Mouse (Mus musculus): ENCODE measurements around the gene Spata31d1c. TPM values are rescaled to one million over a fixed set of nuclear protein-coding genes. Genes with fewer than 3 reads are reported as not detected.

Spata31d1c gene
- not detected in 2 replicates for polyA plus RNA-seq (2012; rRNA removed)

DNA sequence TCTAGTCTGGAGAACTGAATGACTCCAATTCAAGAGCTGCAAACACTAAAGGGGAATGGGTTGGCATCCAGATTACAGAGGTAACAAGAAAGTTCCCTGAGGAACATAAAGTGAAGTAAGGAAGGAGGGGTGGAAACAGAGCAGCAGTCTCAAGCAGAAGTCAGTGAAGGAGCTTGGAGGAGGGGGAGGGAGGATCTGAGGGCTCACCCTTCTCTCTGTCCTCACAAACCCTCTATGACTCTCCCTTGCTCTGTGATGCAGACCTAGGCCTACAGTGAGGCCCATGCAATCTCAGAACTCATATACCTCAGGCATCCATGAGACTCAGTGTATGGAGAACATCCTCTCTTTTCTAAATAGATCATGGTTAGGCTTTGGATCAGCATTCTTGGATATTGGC, at the start of gene Spata31d1c:
Gene Spata31d1c (plus strand): TSS at position 301 of the 400 bp plus-strand sequence.
- H3K4me3 ChIP-seq (replicated peaks; ENCODE audit: extremely low read depth, low read depth, low read length), result no peak within 1 kb of the TSS
- no peak for DNase-seq
- no peak for TF ChIP-seq CTCF (IDR thresholded peaks at IDR 0.05; ENCODE audit: insufficient read depth, low read length)
- TF ChIP-seq POLR2A (IDR thresholded peaks at IDR 0.05; ENCODE audit: borderline replicate concordance, extremely low read depth, low read depth, low read length), result no peak
- H3K4me1 ChIP-seq (ENCODE audit: control insufficient read depth, insufficient read depth, low read length), result no peaks in the 10 kb centered on the region

DNA sequence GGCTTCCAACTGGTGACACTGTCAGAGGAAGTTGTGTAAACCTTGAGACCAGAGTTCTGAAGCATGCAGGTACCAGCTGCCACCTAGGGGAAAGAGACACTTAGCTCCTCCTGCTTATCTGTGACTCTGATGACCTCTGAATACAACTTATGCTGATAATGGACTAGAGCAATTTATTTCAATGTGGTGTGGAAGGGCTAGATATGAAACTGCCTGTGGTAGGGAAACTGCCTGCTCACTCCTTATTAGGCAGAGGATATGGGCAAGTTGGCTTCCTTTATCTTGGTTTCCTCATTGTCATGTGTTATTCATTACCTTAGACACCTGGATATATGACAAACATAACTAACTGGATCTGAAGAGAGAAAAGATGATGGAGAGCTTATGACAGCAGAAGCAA, 44.0 kb upstream of the Spata31d1c start:
- Histone ChIP-seq H3K4me1 (ENCODE audit: control insufficient read depth, insufficient read depth, low read length) (no peaks in the 10 kb centered on the region), H3K4me3 (replicated peaks; ENCODE audit: extremely low read depth, low read depth, low read length) (no peak overlapping the region)
- no peak for TF ChIP-seq POLR2A (IDR thresholded peaks at IDR 0.05; ENCODE audit: borderline replicate concordance, extremely low read depth, low read depth, low read length)
- no peak for TF ChIP-seq CTCF (IDR thresholded peaks at IDR 0.05; ENCODE audit: insufficient read depth, low read length)
- no peak for DNase-seq

DNA sequence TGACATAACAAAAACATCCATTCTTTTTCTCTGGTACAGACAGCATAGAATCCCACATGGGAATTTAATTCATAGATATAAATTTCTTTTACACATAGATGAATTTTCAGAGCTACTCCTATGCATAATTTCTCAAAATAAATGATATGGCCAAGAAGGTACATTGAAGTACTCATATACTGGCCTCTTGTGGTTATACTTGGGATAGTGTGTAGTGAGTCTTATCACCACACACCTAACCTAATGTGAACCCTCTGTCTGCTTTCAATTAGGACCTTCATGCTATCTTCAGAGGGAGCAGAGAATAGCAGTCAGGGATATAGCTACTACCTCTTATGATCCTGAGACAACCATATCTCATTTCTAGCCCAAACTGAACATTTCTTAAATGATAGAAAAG, 27.4 kb upstream of the Spata31d1c start:
- DNase-seq, result no peak
- TF ChIP-seq CTCF (IDR thresholded peaks at IDR 0.05; ENCODE audit: insufficient read depth, low read length), result no peak
- no peak for TF ChIP-seq POLR2A (IDR thresholded peaks at IDR 0.05; ENCODE audit: borderline replicate concordance, extremely low read depth, low read depth, low read length)
- H3K4me3 ChIP-seq (replicated peaks; ENCODE audit: extremely low read depth, low read depth, low read length), result no peak overlapping the region
- H3K4me1 ChIP-seq (ENCODE audit: control insufficient read depth, insufficient read depth, low read length), result no peaks in the 10 kb centered on the region

DNA sequence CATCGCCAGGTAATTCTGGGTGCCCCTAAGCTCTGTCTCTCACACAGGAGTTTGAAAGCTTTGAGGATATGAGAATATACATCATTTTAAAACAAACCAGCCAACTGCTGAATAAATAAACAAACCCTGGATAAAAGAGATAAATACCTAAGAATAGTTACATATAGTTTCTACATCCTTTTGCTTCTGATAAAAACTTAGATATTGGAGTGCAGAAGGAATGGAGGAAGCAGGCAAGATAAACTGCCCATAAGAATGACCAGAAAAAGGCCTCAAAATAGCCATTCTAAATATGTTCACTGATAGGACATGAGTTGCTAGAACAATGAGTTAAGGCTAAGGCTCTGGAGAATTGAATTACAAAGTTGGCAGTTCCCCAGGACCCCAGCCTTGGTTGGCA, 26.1 kb upstream of the Spata31d1c start:
- no peak for DNase-seq
- no peak overlapping the region for H3K4me3 ChIP-seq (replicated peaks; ENCODE audit: extremely low read depth, low read depth, low read length)
- no peaks in the 10 kb centered on the region for H3K4me1 ChIP-seq (ENCODE audit: control insufficient read depth, insufficient read depth, low read length)
- 73% methylated on average over 1 of the region's 1 CpGs for WGBS
- TF ChIP-seq POLR2A (IDR thresholded peaks at IDR 0.05; ENCODE audit: borderline replicate concordance, extremely low read depth, low read depth, low read length), result no peak
- no peak for TF ChIP-seq CTCF (IDR thresholded peaks at IDR 0.05; ENCODE audit: insufficient read depth, low read length)

DNA sequence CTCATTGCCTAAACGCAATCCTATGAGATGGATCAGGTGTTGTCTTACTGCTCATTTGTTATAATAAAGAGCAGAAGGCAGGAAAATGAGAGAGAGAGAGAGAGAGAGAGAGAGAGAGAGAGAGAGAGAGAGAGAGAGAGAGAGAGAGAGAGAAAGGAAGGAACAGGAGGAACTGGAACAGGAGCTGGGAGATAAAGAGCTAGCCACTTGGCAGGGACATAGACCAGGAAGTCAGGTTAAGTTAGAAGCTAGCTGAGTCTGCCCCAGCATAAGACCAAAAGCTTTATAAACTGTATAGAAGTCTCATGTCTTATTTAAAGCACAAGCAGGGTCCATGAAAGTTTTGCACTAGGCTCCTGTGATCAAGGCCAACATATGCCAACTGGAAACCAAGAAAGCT, 24.9 kb upstream of the Spata31d1c start:
- no peak for TF ChIP-seq CTCF (IDR thresholded peaks at IDR 0.05; ENCODE audit: insufficient read depth, low read length)
- TF ChIP-seq POLR2A (IDR thresholded peaks at IDR 0.05; ENCODE audit: borderline replicate concordance, extremely low read depth, low read depth, low read length), result no peak
- 66% methylated on average over 1 of the region's 1 CpGs for WGBS
- DNase-seq, result no peak
- Histone ChIP-seq H3K4me1 (ENCODE audit: control insufficient read depth, insufficient read depth, low read length) (no peaks in the 10 kb centered on the region), H3K4me3 (replicated peaks; ENCODE audit: extremely low read depth, low read depth, low read length) (no peak overlapping the region)

DNA sequence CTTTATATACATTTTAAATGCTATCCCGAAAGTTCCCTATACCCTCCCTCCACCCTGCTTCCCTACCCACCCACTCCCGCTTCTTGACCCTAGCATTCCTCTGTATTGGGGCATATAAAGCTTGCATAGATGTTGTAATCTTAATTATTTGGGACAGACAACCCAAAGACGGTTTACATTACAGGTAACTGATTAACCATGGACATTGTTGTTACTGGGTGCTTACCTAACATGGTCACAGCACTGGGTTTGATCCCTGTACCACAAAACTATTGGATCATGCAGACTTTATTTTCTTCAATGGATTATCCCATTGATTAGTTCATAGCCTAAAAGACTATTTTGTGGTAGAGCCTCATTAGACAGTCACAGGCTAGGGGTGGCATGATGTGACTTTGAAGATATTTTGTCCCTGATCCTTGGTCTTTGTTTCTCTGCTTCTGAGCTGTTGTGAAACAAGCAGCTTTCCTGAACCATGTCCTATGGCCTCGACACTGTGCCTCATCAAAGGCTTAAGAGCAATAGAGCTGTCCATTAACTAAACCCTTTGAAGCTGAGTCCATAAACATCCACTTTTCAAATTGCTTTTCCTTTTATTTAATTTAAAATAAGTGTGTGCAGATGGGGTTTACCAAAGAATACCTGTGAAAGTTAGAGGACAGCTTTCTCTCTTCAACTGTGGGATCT, 21.7 kb upstream of the Spata31d1c start:
- no peak for TF ChIP-seq CTCF (IDR thresholded peaks at IDR 0.05; ENCODE audit: insufficient read depth, low read length)
- TF ChIP-seq POLR2A (IDR thresholded peaks at IDR 0.05; ENCODE audit: borderline replicate concordance, extremely low read depth, low read depth, low read length), result no peak
- Histone ChIP-seq H3K4me1 (ENCODE audit: control insufficient read depth, insufficient read depth, low read length) (no peaks in the 10 kb centered on the region), H3K4me3 (replicated peaks; ENCODE audit: extremely low read depth, low read depth, low read length) (no peak overlapping the region)
- WGBS, result 64% methylated on average over 4 of the region's 4 CpGs
- no peak for DNase-seq

DNA sequence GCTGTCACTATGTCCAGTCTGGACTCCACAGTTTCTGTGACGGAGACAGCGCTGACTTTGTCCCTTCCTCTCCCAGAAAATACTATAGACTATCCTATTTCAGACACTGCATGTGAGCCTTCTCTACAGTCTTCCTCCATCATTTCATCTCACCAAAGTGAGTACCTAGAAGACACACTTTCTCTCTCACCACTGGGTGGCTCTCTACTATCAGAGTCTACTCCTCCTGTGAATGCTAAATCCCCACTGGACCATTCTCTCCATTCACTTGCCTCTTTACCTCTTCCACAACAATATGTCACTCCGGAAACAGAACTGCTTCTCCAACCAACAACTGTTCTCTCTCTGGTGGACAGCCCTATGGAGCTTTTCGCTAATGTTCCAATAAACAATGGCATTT, 2.2 kb downstream of the Spata31d1c start:
- 59% methylated on average over 4 of the region's 4 CpGs for WGBS
- Histone ChIP-seq H3K4me1 (ENCODE audit: control insufficient read depth, insufficient read depth, low read length) (no peaks in the 10 kb centered on the region), H3K4me3 (replicated peaks; ENCODE audit: extremely low read depth, low read depth, low read length) (no peak overlapping the region)
- DNase-seq, result no peak
- TF ChIP-seq CTCF (IDR thresholded peaks at IDR 0.05; ENCODE audit: insufficient read depth, low read length), result no peak
- no peak for TF ChIP-seq POLR2A (IDR thresholded peaks at IDR 0.05; ENCODE audit: borderline replicate concordance, extremely low read depth, low read depth, low read length)

DNA sequence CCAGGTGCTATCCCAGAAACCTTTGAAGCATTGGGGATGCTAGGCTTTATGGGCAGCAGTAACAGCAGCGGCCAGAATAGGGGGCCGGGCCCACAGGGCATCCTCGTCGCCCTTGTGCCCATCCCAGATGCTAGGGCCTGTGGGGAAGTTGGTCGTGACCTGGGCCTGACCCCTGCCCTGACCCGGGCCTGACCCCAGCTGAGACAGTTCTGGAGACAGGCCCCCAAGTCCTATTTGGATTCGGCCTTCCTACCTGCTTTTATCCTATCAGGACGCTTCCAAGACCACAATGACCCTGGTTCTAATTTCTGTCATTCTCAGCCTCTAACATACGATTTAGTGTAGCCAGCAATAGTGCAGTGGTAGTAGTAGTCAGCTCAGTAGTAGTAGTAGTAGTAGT, 19.8 kb downstream of the Spata31d1c start, which contains the start of gene Prss47:
Gene Prss47 (minus strand): TSS at position 101 of the 400 bp plus-strand sequence.
- TF ChIP-seq CTCF (IDR thresholded peaks at IDR 0.05; ENCODE audit: insufficient read depth, low read length), result no peak
- no peak for TF ChIP-seq POLR2A (IDR thresholded peaks at IDR 0.05; ENCODE audit: borderline replicate concordance, extremely low read depth, low read depth, low read length)
- H3K4me1 ChIP-seq (ENCODE audit: control insufficient read depth, insufficient read depth, low read length), result no peaks in the 10 kb centered on the region
- WGBS, result 82% methylated on average over 9 of the region's 9 CpGs

DNA sequence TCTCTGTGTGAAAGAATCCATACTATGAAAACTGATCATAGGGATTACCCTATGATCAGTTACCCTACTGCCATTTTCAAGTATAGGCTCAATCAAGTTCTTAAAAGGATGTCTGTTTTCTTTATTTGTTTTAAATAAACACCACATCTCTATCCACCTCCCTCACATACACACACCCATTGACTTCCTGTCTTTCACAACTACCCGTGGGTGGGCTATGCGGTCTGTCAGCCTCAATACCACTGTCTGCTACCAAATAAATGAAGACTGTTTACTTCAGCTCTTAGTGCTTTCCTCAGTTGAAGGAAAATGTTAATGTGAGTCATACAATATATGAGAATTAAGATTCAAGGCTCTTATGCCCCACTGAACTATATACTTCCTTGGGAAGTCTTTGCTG, 37.1 kb downstream of the Spata31d1c start:
- H3K4me1 ChIP-seq (ENCODE audit: control insufficient read depth, insufficient read depth, low read length), result no peaks in the 10 kb centered on the region
- TF ChIP-seq POLR2A (IDR thresholded peaks at IDR 0.05; ENCODE audit: borderline replicate concordance, extremely low read depth, low read depth, low read length) (no peak), CTCF (IDR thresholded peaks at IDR 0.05; ENCODE audit: insufficient read depth, low read length) (no peak)
- H3K4me3 ChIP-seq (replicated peaks; ENCODE audit: extremely low read depth, low read depth, low read length), result no peak overlapping the region
- DNase-seq, result no peak
- 39% methylated on average over 2 of the region's 2 CpGs for WGBS

More for the DNA sequence above, 19.8 kb downstream of the Spata31d1c start, which contains the start of gene Prss47:
- no peak for DNase-seq
- no peak within 1 kb of the TSS for H3K4me3 ChIP-seq (replicated peaks; ENCODE audit: extremely low read depth, low read depth, low read length)

Other genes with a start within 250 kb of the Spata31d1c start
- gene Cntnap3, start 129.1 kb upstream of the Spata31d1c start, polyA plus RNA-seq (2012; rRNA removed), result not detected in 2 replicates
- gene Spata31, start 115.7 kb upstream of the Spata31d1c start, polyA plus RNA-seq (2012; rRNA removed), result not detected in 2 replicates
- gene Prss47, start 19.7 kb downstream of the Spata31d1c start, polyA plus RNA-seq (2012; rRNA removed), result not detected in 2 replicates
- 21.2 and 21.3 TPM in 2 replicates for gene Mfsd14b, start 79.9 kb downstream of the Spata31d1c start, polyA plus RNA-seq (2012; rRNA removed)
- gene Olfr465-ps1, start 105.0 kb downstream of the Spata31d1c start, polyA plus RNA-seq (2012; rRNA removed), result not detected in 2 replicates
- not detected in 2 replicates for gene Olfr466, start 117.2 kb downstream of the Spata31d1c start, polyA plus RNA-seq (2012; rRNA removed)
- gene Nlrp4f, start 172.9 kb downstream of the Spata31d1c start, polyA plus RNA-seq (2012; rRNA removed), result not detected in 2 replicates
- not detected in 2 replicates for gene Gm10775, start 226.5 kb downstream of the Spata31d1c start, polyA plus RNA-seq (2012; rRNA removed)
- gene Zfp369, start 245.8 kb downstream of the Spata31d1c start, polyA plus RNA-seq (2012; rRNA removed), result 13.3 and 16.7 TPM in 2 replicates